Mouse (Mus musculus) adrenal gland, postnatal 25 days (tissue): Measurements from ENCODE around the gene Tcerg1l. TPM values are rescaled to one million over a fixed set of nuclear protein-coding genes. Genes with fewer than 3 reads are reported as not detected.

ENCODE experiments used
- DNase-seq: peaks from one replicate; pipeline ENCODE4 v3.0.0; 2021; ENCODE audit warnings: mixed read lengths
- long read RNA-seq: library from polyadenylated mRNA; stranded (forward); transcript quantifications from one replicate; pipeline ENCODE4 v2.0.0, GENCODE M21; 2021
- total RNA-seq: library from RNA; stranded (reverse); gene quantifications from 2 replicates; pipeline ENCODE4 v1.2.3, GENCODE M21; 2021

The Tcerg1l gene
- total RNA-seq, result 0.30 TPM in 1 of 2 replicates, not detected in the other
- long read RNA-seq, result 0 reads

- peak; percentile 4 for DNase-seq
These were observed at the start of gene Tcerg1l for GRCm38 (mm10) chr7:138397485-138398181. Gene Tcerg1l, minus strand, starts transcription at chr7:138397730.

- no peak for DNase-seq
These were observed 44.6 kb upstream of the Tcerg1l start for GRCm38 (mm10) chr7:138442096-138442495.

GRCm38 (mm10) chr7:138432541-138432940 is 35.0 kb upstream of the Tcerg1l start:
- DNase-seq, result no peak

GRCm38 (mm10) chr7:138431456-138431855 is 33.9 kb upstream of the Tcerg1l start:
- no peak for DNase-seq

- DNase-seq, result no peak
These were observed 32.4 kb upstream of the Tcerg1l start for GRCm38 (mm10) chr7:138429916-138430315.

GRCm38 (mm10) chr7:138428826-138429225 is 31.3 kb upstream of the Tcerg1l start:
- peak; percentile 51 for DNase-seq

- DNase-seq, result no peak
These were observed 29.9 kb upstream of the Tcerg1l start for GRCm38 (mm10) chr7:138427441-138427840.

GRCm38 (mm10) chr7:138413496-138413895 is 16.0 kb upstream of the Tcerg1l start:
- DNase-seq, result no peak

- no peak for DNase-seq
These were observed 4.1 kb upstream of the Tcerg1l start for GRCm38 (mm10) chr7:138401641-138402040.

- no peak for DNase-seq
These were observed 3.2 kb upstream of the Tcerg1l start for GRCm38 (mm10) chr7:138400506-138401272.

GRCm38 (mm10) chr7:138398182-138398793 is 758 bp upstream of the Tcerg1l start:
- DNase-seq, result peak; percentile 55

GRCm38 (mm10) chr7:138396863-138397484 is 556 bp downstream of the Tcerg1l start:
- peak; percentile 56 for DNase-seq

GRCm38 (mm10) chr7:138396109-138396862 is 1.2 kb downstream of the Tcerg1l start:
- no peak for DNase-seq

- DNase-seq, result no peak
These were observed 7.6 kb downstream of the Tcerg1l start for GRCm38 (mm10) chr7:138389941-138390340.

- no peak for DNase-seq
These were observed 8.5 kb downstream of the Tcerg1l start for GRCm38 (mm10) chr7:138389071-138389470.

- DNase-seq, result no peak
These were observed 18.3 kb downstream of the Tcerg1l start for GRCm38 (mm10) chr7:138379221-138379620.

- no peak for DNase-seq
These were observed 19.0 kb downstream of the Tcerg1l start for GRCm38 (mm10) chr7:138378546-138378945.

- DNase-seq, result no peak
These were observed 22.0 kb downstream of the Tcerg1l start for GRCm38 (mm10) chr7:138375573-138375972.

GRCm38 (mm10) chr7:138374376-138374775 is 23.2 kb downstream of the Tcerg1l start:
- DNase-seq, result no peak

GRCm38 (mm10) chr7:138373530-138373929 is 24.0 kb downstream of the Tcerg1l start:
- no peak for DNase-seq

GRCm38 (mm10) chr7:138367570-138367969 is 30.0 kb downstream of the Tcerg1l start:
- no peak for DNase-seq

GRCm38 (mm10) chr7:138365519-138365918 is 32.0 kb downstream of the Tcerg1l start:
- DNase-seq, result no peak
